Mouse (Mus musculus) limb, embryonic 10.5 days (tissue): ENCODE data around the gene Cntnap5a. TPM values are rescaled to one million over a fixed set of nuclear protein-coding genes. Genes with fewer than 3 reads are reported as not detected.

Experiments
- DNase-seq: peaks from one replicate; pipeline ENCODE4 v3.0.0-alpha.2; 2017; ENCODE audit warnings: low spot score
- H3K27ac ChIP-seq: fragments of 300-500 bp; sonication (generic); 2 replicates; pipeline ENCODE4 v1.5.1; 2016; ENCODE audit warnings: mild to moderate bottlenecking
- H3K27me3 ChIP-seq: fragments of 300-500 bp; sonication (generic); 2 replicates; pipeline ENCODE4 v1.6.1; 2016; ENCODE audit warnings: low read depth, mild to moderate bottlenecking; ENCODE audit not compliant: poor library complexity, severe bottlenecking
- H3K36me3 ChIP-seq: fragments of 300-500 bp; sonication (generic); 2 replicates; pipeline ENCODE4 v1.6.1; 2016; ENCODE audit warnings: mild to moderate bottlenecking, moderate library complexity
- H3K4me1 ChIP-seq: fragments of 300-500 bp; sonication (generic); 2 replicates; pipeline ENCODE4 v1.6.1; 2016
- H3K4me3 ChIP-seq: fragments of 300-500 bp; sonication (generic); 2 replicates; pipeline ENCODE4 v1.5.1; 2016; ENCODE audit warnings: mild to moderate bottlenecking, moderate library complexity
- H3K9me3 ChIP-seq: fragments of 300-500 bp; sonication (generic); replicated peaks from 2 replicates; pipeline ENCODE4 v1.6.1; 2016; ENCODE audit warnings: mild to moderate bottlenecking
- WGBS: fragments of 180-500 bp; shearing (Covaris S2); methylation state at CpG from one replicate; pipeline ENCODE4 v1.1.7; 2016; 5-methylcytosine and 5-hydroxymethylcytosine counted together
- polyA plus RNA-seq: library from polyadenylated mRNA; unstranded; fragments of >200 nt; fragmentation: Nextera tagmentation; extraction: Ambion mirVana; gene quantifications from 2 replicates; pipeline ENCODE4 v1.2.1, GENCODE M21; 2016

Gene Cntnap5a
- not detected in 2 replicates for polyA plus RNA-seq

DNA sequence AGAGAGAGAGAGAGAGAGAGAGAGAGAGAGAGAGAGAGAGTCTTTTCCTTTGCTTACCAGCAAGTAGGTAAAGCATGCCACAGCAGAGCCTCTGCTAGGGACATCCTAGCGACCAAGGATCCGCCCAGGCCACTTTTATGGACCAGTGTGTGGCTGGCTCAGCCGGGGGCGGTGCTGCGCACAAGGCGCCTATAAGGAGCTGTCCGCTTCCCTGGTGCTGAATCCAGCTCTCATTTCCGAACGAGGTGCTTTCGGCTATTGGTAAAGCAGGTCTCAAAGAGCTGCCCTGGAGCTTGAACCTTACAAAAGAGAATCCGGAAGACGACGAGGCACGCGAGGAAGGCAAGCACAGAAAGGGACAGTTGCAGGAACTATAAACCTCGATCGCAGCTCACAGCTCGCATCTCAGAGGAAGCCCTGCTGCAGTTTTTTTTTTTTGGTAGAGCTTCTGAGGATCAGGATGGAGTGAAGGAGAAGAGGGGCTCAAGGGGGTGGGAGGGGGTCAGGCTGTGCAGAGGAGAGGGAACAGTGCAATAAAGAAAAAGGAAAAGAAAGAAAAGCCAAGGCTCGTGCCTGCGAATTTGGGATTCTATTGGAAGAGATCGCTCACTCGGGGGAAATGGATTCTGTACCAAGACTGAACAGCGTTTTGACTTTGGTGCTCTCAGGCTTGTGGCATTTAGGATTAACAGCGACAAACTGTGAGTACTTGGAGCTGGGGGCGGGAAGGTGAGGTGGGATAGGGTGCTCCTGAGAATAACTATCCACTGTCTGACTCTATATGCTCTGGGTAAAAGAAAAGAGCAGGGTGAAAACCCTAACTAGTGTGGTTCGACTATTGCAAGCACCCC, at the start of gene Cntnap5a:
TSS of gene Cntnap5a (plus strand) at position 239 of the 851 bp plus-strand sequence.
- Histone ChIP-seq H3K27me3 (no peaks in the 10 kb centered on the region), H3K36me3 (no peaks in the 10 kb centered on the region), H3K27ac (no peak within 1 kb of the TSS), H3K9me3 (no peaks in the 10 kb centered on the region), H3K4me3 (no peak within 1 kb of the TSS), H3K4me1 (no peaks in the 10 kb centered on the region)
- WGBS: 14% methylated on average over 26 of the region's 26 CpGs
- DNase-seq: peak; percentile 87

GRCm38 (mm10) chr1:115646921-115647320, 37.6 kb upstream of the Cntnap5a start:
- no peak overlapping the region for H3K4me3 ChIP-seq
- no peaks in the 10 kb centered on the region for H3K4me1 ChIP-seq
- no peaks in the 10 kb centered on the region for H3K9me3 ChIP-seq
- 90% methylated on average over 2 of the region's 2 CpGs for WGBS
- H3K27me3 ChIP-seq: no peaks in the 10 kb centered on the region
- H3K36me3 ChIP-seq: no peaks in the 10 kb centered on the region
- no peak for DNase-seq
- H3K27ac ChIP-seq: no peak overlapping the region

- no peaks in the 10 kb centered on the region for H3K27me3 ChIP-seq
- H3K36me3 ChIP-seq: no peaks in the 10 kb centered on the region
- H3K4me3 ChIP-seq: no peak overlapping the region
- no peaks in the 10 kb centered on the region for H3K9me3 ChIP-seq
- H3K4me1 ChIP-seq: no peaks in the 10 kb centered on the region
- H3K27ac ChIP-seq: no peak overlapping the region
- DNase-seq: no peak
- 86% methylated on average over 5 of the region's 5 CpGs for WGBS
These were observed 26.1 kb upstream of the Cntnap5a start for GRCm38 (mm10) chr1:115658343-115659064.

DNA sequence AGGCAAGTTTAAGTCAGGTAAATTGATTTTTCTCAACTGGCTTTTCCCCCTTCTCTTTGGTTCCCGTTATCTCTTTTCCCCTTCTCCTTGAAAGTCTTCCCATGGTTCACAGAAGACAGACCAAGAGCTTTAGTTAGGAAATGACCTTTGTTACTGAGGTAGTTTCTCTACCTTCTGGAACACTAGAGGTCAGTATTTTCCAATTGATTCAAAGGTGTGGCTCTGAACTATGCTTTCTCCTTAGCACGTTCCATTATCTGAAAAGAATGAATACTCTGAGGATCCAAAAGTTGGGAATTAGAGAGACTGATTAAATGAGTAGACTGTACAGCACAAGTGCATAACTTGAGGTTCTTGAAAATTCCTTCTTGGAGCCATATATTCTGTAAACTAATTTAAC, 1.9 kb downstream of the Cntnap5a start:
- H3K27ac ChIP-seq: no peak overlapping the region
- H3K4me3 ChIP-seq: no peak overlapping the region
- no peaks in the 10 kb centered on the region for H3K4me1 ChIP-seq
- H3K9me3 ChIP-seq: no peaks in the 10 kb centered on the region
- no peaks in the 10 kb centered on the region for H3K36me3 ChIP-seq
- DNase-seq: no peak
- 32% methylated on average over 2 of the region's 2 CpGs for WGBS
- H3K27me3 ChIP-seq: no peaks in the 10 kb centered on the region

GRCm38 (mm10) chr1:115699798-115700197, 15.2 kb downstream of the Cntnap5a start:
- DNase-seq: no peak
- 79% methylated on average over 2 of the region's 2 CpGs for WGBS
- no peaks in the 10 kb centered on the region for H3K27me3 ChIP-seq
- no peak overlapping the region for H3K4me3 ChIP-seq
- no peak overlapping the region for H3K27ac ChIP-seq
- H3K4me1 ChIP-seq: no peaks in the 10 kb centered on the region
- H3K9me3 ChIP-seq: no peaks in the 10 kb centered on the region
- no peaks in the 10 kb centered on the region for H3K36me3 ChIP-seq

DNA sequence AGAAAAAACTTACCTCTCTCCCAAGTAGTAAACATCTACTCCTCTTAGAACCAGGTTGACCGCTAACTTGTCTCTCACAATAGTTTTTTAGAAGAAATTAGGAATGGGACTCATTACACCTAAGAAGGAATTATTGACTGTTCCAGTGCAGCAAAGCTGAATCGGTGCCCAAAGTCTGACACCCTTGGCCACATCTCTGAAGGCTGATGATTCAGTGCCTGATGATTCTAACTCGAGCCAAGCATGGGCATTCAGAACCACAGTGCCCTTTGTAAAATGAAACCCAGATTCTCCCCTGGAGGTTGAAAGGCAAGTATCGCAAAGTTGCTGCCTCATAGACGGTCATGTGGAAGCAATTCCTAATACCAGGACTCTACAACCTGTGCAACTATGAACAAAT, 58.0 kb downstream of the Cntnap5a start:
- H3K9me3 ChIP-seq: no peaks in the 10 kb centered on the region
- no peak overlapping the region for H3K4me3 ChIP-seq
- whole genome bisulfite sequencing: 92% methylated on average over 5 of the region's 5 CpGs
- no peaks in the 10 kb centered on the region for H3K36me3 ChIP-seq
- no peaks in the 10 kb centered on the region for H3K27me3 ChIP-seq
- no peak overlapping the region for H3K27ac ChIP-seq
- no peak for DNase-seq
- H3K4me1 ChIP-seq: no peaks in the 10 kb centered on the region

GRCm38 (mm10) chr1:115745569-115745968, 61.0 kb downstream of the Cntnap5a start:
- no peaks in the 10 kb centered on the region for H3K27me3 ChIP-seq
- no peak overlapping the region for H3K27ac ChIP-seq
- H3K36me3 ChIP-seq: no peaks in the 10 kb centered on the region
- H3K4me1 ChIP-seq: no peaks in the 10 kb centered on the region
- no peak for DNase-seq
- H3K4me3 ChIP-seq: no peak overlapping the region
- H3K9me3 ChIP-seq: no peaks in the 10 kb centered on the region

GRCm38 (mm10) chr1:115784737-115785136, 100.2 kb downstream of the Cntnap5a start:
- H3K9me3 ChIP-seq: no peaks in the 10 kb centered on the region
- no peak overlapping the region for H3K4me3 ChIP-seq
- H3K27ac ChIP-seq: no peak overlapping the region
- DNase-seq: no peak
- WGBS: 78% methylated on average over 5 of the region's 5 CpGs
- H3K27me3 ChIP-seq: no peaks in the 10 kb centered on the region
- no peaks in the 10 kb centered on the region for H3K36me3 ChIP-seq
- no peaks in the 10 kb centered on the region for H3K4me1 ChIP-seq

DNA sequence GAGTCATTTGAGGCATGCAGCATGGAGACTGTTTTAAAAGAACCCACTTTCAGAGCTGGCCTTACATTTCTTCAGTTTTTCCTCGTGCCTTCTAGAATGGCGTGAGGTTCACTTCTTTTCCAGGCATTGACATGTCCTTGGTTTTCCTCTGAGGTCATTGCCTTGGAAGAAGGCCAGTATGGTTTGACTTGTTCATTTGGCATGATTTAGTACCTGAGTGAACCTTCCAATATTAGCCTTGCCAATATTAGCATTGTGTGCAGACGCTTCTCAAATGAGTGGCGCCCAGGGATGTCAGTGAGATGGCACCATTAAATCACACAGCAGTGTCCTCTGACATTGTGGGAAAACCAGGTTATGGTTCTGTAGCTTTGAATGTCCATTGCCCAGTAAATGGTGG, 158.0 kb downstream of the Cntnap5a start:
- no peak overlapping the region for H3K4me3 ChIP-seq
- no peak overlapping the region for H3K27ac ChIP-seq
- 94% methylated on average over 4 of the region's 4 CpGs for WGBS
- H3K9me3 ChIP-seq: no peaks in the 10 kb centered on the region
- no peaks in the 10 kb centered on the region for H3K36me3 ChIP-seq
- no peaks in the 10 kb centered on the region for H3K4me1 ChIP-seq
- no peak for DNase-seq
- no peaks in the 10 kb centered on the region for H3K27me3 ChIP-seq

DNA sequence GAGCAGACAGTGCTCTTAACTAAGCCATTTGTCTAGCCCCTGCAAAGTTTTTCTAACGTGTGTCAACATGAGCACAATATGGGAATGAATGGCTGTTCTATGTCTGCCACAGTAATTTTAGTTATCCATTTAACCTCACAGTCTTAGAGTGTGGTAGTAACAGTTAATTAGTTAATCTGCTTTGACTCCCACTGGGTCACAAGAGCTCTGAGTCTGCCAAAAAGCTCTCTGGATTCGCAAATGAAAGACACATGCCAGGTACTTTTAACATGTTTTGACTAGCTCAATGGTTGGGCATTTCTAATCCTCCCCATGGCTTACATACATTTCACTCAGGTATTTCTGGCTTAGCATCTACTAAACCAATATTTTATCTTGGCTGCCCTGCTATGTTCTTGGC, 163.0 kb downstream of the Cntnap5a start:
- Histone ChIP-seq H3K27ac (no peak overlapping the region), H3K9me3 (no peaks in the 10 kb centered on the region), H3K4me1 (no peaks in the 10 kb centered on the region), H3K4me3 (no peak overlapping the region), H3K36me3 (no peaks in the 10 kb centered on the region), H3K27me3 (no peaks in the 10 kb centered on the region)
- no peak for DNase-seq
- 53% methylated on average over 2 of the region's 2 CpGs for WGBS

DNA sequence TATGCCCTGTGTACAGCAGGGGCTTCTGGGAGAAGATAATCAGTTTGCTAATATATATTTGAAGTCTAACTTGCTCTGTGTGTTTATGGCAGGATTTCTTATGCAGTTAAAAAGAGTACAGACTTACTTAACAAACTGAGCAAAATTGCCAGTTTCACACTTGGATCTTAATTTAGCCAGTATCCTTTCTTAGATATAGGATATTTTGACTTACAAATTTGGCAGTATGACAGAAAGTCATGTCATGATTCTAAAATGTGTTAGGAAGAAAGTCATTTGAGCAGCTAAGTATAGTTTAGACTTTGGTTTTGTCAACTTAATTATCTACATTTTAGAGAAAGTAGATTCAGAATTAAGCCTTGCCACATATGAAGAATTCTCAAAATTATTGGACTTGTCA, 167.7 kb downstream of the Cntnap5a start:
- H3K9me3 ChIP-seq: no peaks in the 10 kb centered on the region
- H3K36me3 ChIP-seq: no peaks in the 10 kb centered on the region
- H3K27ac ChIP-seq: no peak overlapping the region
- no peak for DNase-seq
- H3K4me1 ChIP-seq: no peaks in the 10 kb centered on the region
- H3K27me3 ChIP-seq: no peaks in the 10 kb centered on the region
- no peak overlapping the region for H3K4me3 ChIP-seq

- Histone ChIP-seq H3K27me3 (no peaks in the 10 kb centered on the region), H3K27ac (no peak overlapping the region), H3K4me1 (no peaks in the 10 kb centered on the region), H3K36me3 (no peaks in the 10 kb centered on the region), H3K4me3 (no peak overlapping the region), H3K9me3 (no peaks in the 10 kb centered on the region)
- WGBS: 74% methylated on average over 1 of the region's 1 CpGs
- no peak for DNase-seq
These were observed 233.8 kb downstream of the Cntnap5a start for GRCm38 (mm10) chr1:115918396-115918795.

GRCm38 (mm10) chr1:115925953-115926665, 241.6 kb downstream of the Cntnap5a start:
- Histone ChIP-seq H3K9me3 (no peaks in the 10 kb centered on the region), H3K27ac (no peak overlapping the region), H3K27me3 (no peaks in the 10 kb centered on the region), H3K36me3 (no peaks in the 10 kb centered on the region), H3K4me1 (no peaks in the 10 kb centered on the region), H3K4me3 (no peak overlapping the region)
- DNase-seq: no peak
- WGBS: 90% methylated on average over 1 of the region's 1 CpGs
